Mouse (Mus musculus): ENCODE data around the gene Tmem98.

Gene Tmem98

GRCm38 (mm10) chr11:80791677-80792432 lies 18.1 kb upstream of the Tmem98 start:
- DNase-seq, result no peak

GRCm38 (mm10) chr11:80793386-80793785 lies 16.6 kb upstream of the Tmem98 start:
- no peak for DNase-seq

- DNase-seq, result no peak
Measured at GRCm38 (mm10) chr11:80794290-80794689, 15.7 kb upstream of the Tmem98 start.

- no peak for DNase-seq
Measured at GRCm38 (mm10) chr11:80795431-80795830, 14.5 kb upstream of the Tmem98 start.

- no peak for DNase-seq
Measured at GRCm38 (mm10) chr11:80799979-80800378, 10.0 kb upstream of the Tmem98 start.

GRCm38 (mm10) chr11:80802706-80803105 lies 7.3 kb upstream of the Tmem98 start:
- no peak for DNase-seq

- DNase-seq, result no peak
Measured at GRCm38 (mm10) chr11:80808551-80809070, 1.4 kb upstream of the Tmem98 start.

GRCm38 (mm10) chr11:80809666-80809992 lies 346 bp upstream of the Tmem98 start:
- no peak for DNase-seq

GRCm38 (mm10) chr11:80811156-80811555 lies 1.2 kb downstream of the Tmem98 start:
- no peak for DNase-seq

GRCm38 (mm10) chr11:80815354-80815753 lies 5.4 kb downstream of the Tmem98 start:
- no peak for DNase-seq

- peak; percentile 66 to 72 for DNase-seq
Measured at GRCm38 (mm10) chr11:80818060-80818697, 8.2 kb downstream of the Tmem98 start.

- DNase-seq, result no peak
Measured at GRCm38 (mm10) chr11:80820085-80820484, 10.1 kb downstream of the Tmem98 start.

- DNase-seq, result peak; percentile 24 to 33
Measured at GRCm38 (mm10) chr11:80821296-80821695, 11.3 kb downstream of the Tmem98 start.

- no peak for DNase-seq
Measured at GRCm38 (mm10) chr11:80821794-80822193, 11.8 kb downstream of the Tmem98 start.

GRCm38 (mm10) chr11:80835395-80835794 lies 25.4 kb downstream of the Tmem98 start:
- DNase-seq, result no peak

GRCm38 (mm10) chr11:80835841-80836240 lies 25.9 kb downstream of the Tmem98 start:
- DNase-seq, result no peak

- no peak for DNase-seq
Measured at GRCm38 (mm10) chr11:80838724-80839123, 28.7 kb downstream of the Tmem98 start.

- DNase-seq, result no peak
Measured at GRCm38 (mm10) chr11:80843435-80843834, 33.5 kb downstream of the Tmem98 start.

GRCm38 (mm10) chr11:80845486-80845885 lies 35.5 kb downstream of the Tmem98 start:
- no peak for DNase-seq

GRCm38 (mm10) chr11:80846115-80846514 lies 36.1 kb downstream of the Tmem98 start:
- DNase-seq, result no peak

- DNase-seq, result no peak
Measured at GRCm38 (mm10) chr11:80848131-80848530, 38.2 kb downstream of the Tmem98 start.

GRCm38 (mm10) chr11:80851859-80852258 lies 41.9 kb downstream of the Tmem98 start:
- no peak for DNase-seq

- no peak for DNase-seq
Measured at GRCm38 (mm10) chr11:80853014-80853413, 43.0 kb downstream of the Tmem98 start.

GRCm38 (mm10) chr11:80854430-80854829 lies 44.5 kb downstream of the Tmem98 start:
- no peak for DNase-seq
